Mouse (Mus musculus) hindbrain, embryonic 10.5 days (tissue): Measurements from ENCODE around the gene Tmem220. TPM values are rescaled to one million over a fixed set of nuclear protein-coding genes. Genes with fewer than 3 reads are reported as not detected.

ENCODE experiments used
- DNase-seq: peaks from one replicate; pipeline ENCODE4 v3.0.0-alpha.2; 2017; ENCODE audit warnings: low spot score
- H3K27ac ChIP-seq: fragments of 300-500 bp; sonication (generic); 2 replicates; pipeline ENCODE4 v1.5.1; 2016; ENCODE audit warnings: mild to moderate bottlenecking, moderate library complexity
- H3K27me3 ChIP-seq: fragments of 300-500 bp; sonication (generic); 2 replicates; pipeline ENCODE4 v1.6.1; 2016; ENCODE audit warnings: mild to moderate bottlenecking; ENCODE audit not compliant: poor library complexity, insufficient read depth, severe bottlenecking
- H3K36me3 ChIP-seq: fragments of 300-500 bp; sonication (generic); 2 replicates; pipeline ENCODE4 v1.6.1; 2016; ENCODE audit warnings: mild to moderate bottlenecking, moderate library complexity
- H3K4me1 ChIP-seq: fragments of 300-500 bp; sonication (generic); replicated peaks from 2 replicates; pipeline ENCODE4 v1.6.1; 2016; ENCODE audit warnings: mild to moderate bottlenecking
- H3K4me3 ChIP-seq: fragments of 300-500 bp; sonication (generic); 2 replicates; pipeline ENCODE4 v1.5.1; 2016; ENCODE audit warnings: mild to moderate bottlenecking, moderate library complexity
- H3K9me3 ChIP-seq: fragments of 300-500 bp; sonication (generic); 2 replicates; pipeline ENCODE4 v1.6.1; 2016; ENCODE audit warnings: mild to moderate bottlenecking, moderate library complexity
- WGBS: fragments of 180-500 bp; shearing (Covaris S2); methylation state at CpG from one replicate; pipeline ENCODE4 v1.1.7; 2016; 5-methylcytosine and 5-hydroxymethylcytosine counted together
- polyA plus RNA-seq: library from polyadenylated mRNA; unstranded; fragments of >200 nt; fragmentation: Nextera tagmentation; extraction: Ambion mirVana; gene quantifications from 2 replicates; pipeline ENCODE4 v1.2.1, GENCODE M21; 2016

Tmem220 gene
- polyA plus RNA-seq, 1 experiment from 2014 or later, result 0.43 TPM

- Histone ChIP-seq H3K36me3 (no peaks in the 10 kb centered on the region), H3K4me3 (no peak overlapping the region), H3K27ac (peak overlapping the region; percentile 77), H3K9me3 (no peaks in the 10 kb centered on the region), H3K4me1 (peaks cover 41% of the 10 kb centered on the region), H3K27me3 (peaks cover 21% of the 10 kb centered on the region)
- peak; percentile 42 for DNase-seq
- 55% methylated on average over 11 of the region's 11 CpGs for WGBS
Observed at GRCm38 (mm10) chr11:67079740-67080139, 54.8 kb downstream of the Tmem220 start.

GRCm38 (mm10) chr11:67080168-67080567, 55.2 kb downstream of the Tmem220 start:
- WGBS, result 7% methylated on average over 3 of the region's 3 CpGs
- peak overlapping the region; percentile 77 for H3K27ac ChIP-seq
- H3K4me1 ChIP-seq, result peaks cover 37% of the 10 kb centered on the region
- no peak overlapping the region for H3K4me3 ChIP-seq
- no peaks in the 10 kb centered on the region for H3K36me3 ChIP-seq
- DNase-seq, result peak; percentile 73
- H3K9me3 ChIP-seq, result no peaks in the 10 kb centered on the region
- peaks cover 26% of the 10 kb centered on the region for H3K27me3 ChIP-seq

GRCm38 (mm10) chr11:67081125-67081649, 56.2 kb downstream of the Tmem220 start:
- Histone ChIP-seq H3K4me3 (peak overlapping the region; percentile 18; the same call in 1 of the 2 replicates), H3K27me3 (peaks cover 27% of the 10 kb centered on the region), H3K4me1 (peaks cover 36% of the 10 kb centered on the region), H3K27ac (0 out of 2 replicates have a peak overlapping the region, but pooled peaks have one; percentile 67), H3K36me3 (no peaks in the 10 kb centered on the region), H3K9me3 (no peaks in the 10 kb centered on the region)
- 5% methylated on average over 11 of the region's 11 CpGs for WGBS
- DNase-seq, result peak; percentile 85

GRCm38 (mm10) chr11:67082188-67082587, 57.2 kb downstream of the Tmem220 start:
- no peaks in the 10 kb centered on the region for H3K36me3 ChIP-seq
- DNase-seq, result no peak
- 90% methylated on average over 7 of the region's 7 CpGs for WGBS
- H3K9me3 ChIP-seq, result no peaks in the 10 kb centered on the region
- H3K27me3 ChIP-seq, result peaks cover 29% of the 10 kb centered on the region
- H3K4me3 ChIP-seq, result no peak overlapping the region
- peaks cover 36% of the 10 kb centered on the region for H3K4me1 ChIP-seq
- H3K27ac ChIP-seq, result no peak overlapping the region

GRCm38 (mm10) chr11:67082793-67083192, 57.8 kb downstream of the Tmem220 start:
- no peak for DNase-seq
- H3K27me3 ChIP-seq, result peaks cover 31% of the 10 kb centered on the region
- H3K4me1 ChIP-seq, result peaks cover 36% of the 10 kb centered on the region
- no peak overlapping the region for H3K4me3 ChIP-seq
- H3K27ac ChIP-seq, result no peak overlapping the region
- no peaks in the 10 kb centered on the region for H3K9me3 ChIP-seq
- H3K36me3 ChIP-seq, result no peaks in the 10 kb centered on the region
- 90% methylated on average over 13 of the region's 13 CpGs for WGBS

- Histone ChIP-seq H3K36me3 (no peaks in the 10 kb centered on the region), H3K4me3 (no peak overlapping the region), H3K9me3 (no peaks in the 10 kb centered on the region), H3K27ac (no peak overlapping the region), H3K4me1 (peaks cover 36% of the 10 kb centered on the region), H3K27me3 (peaks cover 31% of the 10 kb centered on the region)
- DNase-seq, result no peak
- WGBS, result 70% methylated on average over 6 of the region's 6 CpGs
Observed at GRCm38 (mm10) chr11:67083239-67083638, 58.3 kb downstream of the Tmem220 start.

GRCm38 (mm10) chr11:67083712-67084340, 58.9 kb downstream of the Tmem220 start:
- H3K36me3 ChIP-seq, result no peaks in the 10 kb centered on the region
- WGBS, result 38% methylated on average over 32 of the region's 32 CpGs
- no peak overlapping the region for H3K4me3 ChIP-seq
- H3K27ac ChIP-seq, result no peak overlapping the region
- peaks cover 35% of the 10 kb centered on the region for H3K4me1 ChIP-seq
- H3K9me3 ChIP-seq, result no peaks in the 10 kb centered on the region
- H3K27me3 ChIP-seq, result peaks cover 33% of the 10 kb centered on the region
- no peak for DNase-seq

Other genes with a start within 250 kb of the Tmem220 start
- 0.86 and 1.4 TPM in 2 replicates for gene Pirt, start 113.2 kb upstream of the Tmem220 start, polyA plus RNA-seq
- gene Tmem238l, start 68.5 kb upstream of the Tmem220 start, polyA plus RNA-seq, result not detected in 2 replicates
- gene Adprm, start 27.4 kb downstream of the Tmem220 start, polyA plus RNA-seq, result 28.3 and 30.4 TPM in 2 replicates
- 18.0 and 22.3 TPM in 2 replicates for gene Sco1, start 27.5 kb downstream of the Tmem220 start, polyA plus RNA-seq
- gene Myh3, start 53.1 kb downstream of the Tmem220 start, polyA plus RNA-seq, result 0.49 and 0.69 TPM in 2 replicates
- 0.02 TPM in 1 of 2 replicates, not detected in the other for gene Myh2, start 145.9 kb downstream of the Tmem220 start, polyA plus RNA-seq
- not detected in 2 replicates for gene Myh1, start 174.9 kb downstream of the Tmem220 start, polyA plus RNA-seq
- not detected in 2 replicates for gene Myh4, start 212.9 kb downstream of the Tmem220 start, polyA plus RNA-seq